Mouse (Mus musculus): ENCODE measurements around the gene Nup93.

DNA sequence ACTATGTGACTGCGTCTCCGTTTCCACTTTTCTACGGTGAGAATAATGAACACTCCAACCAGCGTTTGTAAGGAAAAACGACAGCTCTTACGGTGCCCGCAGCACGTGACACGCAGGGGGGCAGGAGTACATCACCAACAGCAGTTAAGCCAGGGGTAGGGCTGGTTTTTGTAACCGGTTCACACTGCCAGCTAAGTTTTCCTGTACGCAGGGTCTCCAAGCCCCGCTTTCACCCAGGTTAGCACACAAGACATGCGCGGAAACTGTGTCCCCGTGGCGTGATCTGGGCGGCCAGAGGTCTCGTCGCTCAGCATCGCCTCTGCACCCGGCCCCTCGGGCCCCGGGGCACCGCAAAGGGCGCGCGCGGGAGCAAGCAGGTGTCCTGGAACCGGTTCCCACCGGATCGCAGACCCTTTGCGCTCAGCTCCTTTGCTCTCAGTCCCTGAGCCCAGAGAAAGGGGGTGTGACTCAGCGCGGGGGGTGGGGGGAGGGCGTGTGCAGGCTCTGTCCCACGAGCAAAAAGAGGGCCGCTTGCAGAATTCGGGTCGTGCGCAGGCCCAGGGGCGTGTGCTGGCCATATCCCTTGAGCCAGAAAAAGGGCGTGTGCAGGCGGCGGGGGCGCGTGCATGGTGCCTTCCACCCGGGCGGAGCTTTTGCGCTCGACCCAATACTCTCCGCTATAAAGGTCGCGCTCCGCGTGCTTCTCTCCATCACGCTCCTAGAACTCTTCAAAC is 42.1 kb upstream of the Nup93 start, which contains the start of gene Mt2:
- TF ChIP-seq POLR2A (IDR thresholded peaks at IDR 0.05; ENCODE audit: borderline replicate concordance, extremely low read depth, insufficient read depth, insufficient read length, poor library complexity, severe bottlenecking): no peak
- TF ChIP-seq CTCF (IDR thresholded peaks at IDR 0.05; ENCODE audit: borderline replicate concordance, extremely low read depth, insufficient read depth, insufficient read length): no peak
